Mouse (Mus musculus): ENCODE data around the gene Srcin1.

DNA sequence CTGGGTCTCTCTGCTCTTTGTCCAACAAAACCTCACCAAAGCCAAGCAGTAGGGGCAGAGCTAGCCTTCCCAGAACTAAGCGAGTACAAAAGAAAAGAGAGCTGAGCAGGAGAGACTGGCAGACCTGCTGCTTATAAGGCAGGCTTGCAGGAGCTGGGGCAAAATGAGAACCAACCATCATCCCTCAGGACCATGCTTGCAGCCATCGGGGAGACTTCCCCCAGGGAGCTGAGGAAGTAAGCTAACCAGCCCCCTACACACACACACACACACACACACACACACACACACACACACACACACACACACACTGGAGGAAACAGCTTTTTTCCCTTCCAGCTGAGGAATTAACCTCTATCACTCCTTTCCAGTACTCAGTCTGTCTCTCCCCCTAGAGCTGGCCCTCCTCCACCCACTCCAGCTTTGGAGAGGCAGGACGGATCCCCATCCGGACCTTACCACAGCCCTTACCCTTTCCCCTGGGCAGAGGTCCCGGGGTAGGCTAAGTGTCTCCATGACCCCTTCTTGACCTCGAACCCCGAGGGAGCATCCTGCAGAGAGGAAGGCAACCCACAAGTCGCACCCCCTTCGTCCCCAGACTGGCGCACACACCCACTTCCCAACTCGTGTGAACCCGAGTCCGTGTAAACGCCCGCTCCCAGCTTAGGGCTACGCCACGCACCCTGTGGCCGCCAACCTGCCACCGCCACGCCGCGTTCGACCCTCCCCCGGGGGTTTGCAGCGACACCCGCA lies 30.0 kb downstream of the Srcin1 start:
- TF ChIP-seq EP300 (optimal IDR thresholded peaks at IDR 0.05), result no peak
- TF ChIP-seq CTCF (IDR thresholded peaks at IDR 0.05; ENCODE audit: low read depth), result no peak
